Mouse (Mus musculus): Measurements from ENCODE around the gene Abi3. TPM values are rescaled to one million over a fixed set of nuclear protein-coding genes. Genes with fewer than 3 reads are reported as not detected.

Gene Abi3
- polyA plus RNA-seq, 1 experiment: 94.9 TPM

GRCm38 (mm10) chr11:95781557-95781956, 60.7 kb downstream of the Abi3 start:
- H3K4me1 ChIP-seq: peaks cover 29% of the 10 kb centered on the region
- H3K36me3 ChIP-seq (replicated peaks; ENCODE audit: low read length): peaks cover 7% of the 10 kb centered on the region
- TF ChIP-seq GATA1 (IDR thresholded peaks at IDR 0.05; ENCODE audit: borderline replicate concordance, low read length) (no peak), FLI1 (IDR thresholded peaks at IDR 0.05; ENCODE audit: low read length) (no peak)
- H3K4me3 ChIP-seq (replicated peaks): no peak overlapping the region
- peaks cover 18% of the 10 kb centered on the region for H3K9me3 ChIP-seq
- peaks cover 41% of the 10 kb centered on the region for H3K27me3 ChIP-seq (replicated peaks)

DNA sequence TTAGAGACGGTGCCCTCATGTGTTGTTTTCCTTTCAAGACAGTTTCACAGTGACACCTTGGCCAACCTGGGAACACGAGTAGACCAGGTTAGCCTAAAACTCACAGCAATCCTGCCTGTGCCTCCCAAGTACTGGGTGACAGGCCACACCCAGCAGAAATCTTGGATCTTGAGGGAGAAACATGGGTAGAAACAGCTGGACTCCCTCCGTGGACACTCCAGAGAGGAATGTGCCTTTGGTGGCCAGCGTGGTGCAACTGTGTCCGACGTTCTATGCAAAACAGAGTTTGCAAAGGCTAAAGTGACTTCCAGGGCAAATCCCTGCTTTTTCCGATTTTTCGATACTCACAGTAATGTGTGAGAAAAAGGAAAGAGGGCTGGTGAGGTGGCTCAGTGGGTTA, 61.8 kb downstream of the Abi3 start:
- H3K9me3 ChIP-seq: peaks cover 7% of the 10 kb centered on the region; the same call in 1 of the 2 replicates
- H3K4me3 ChIP-seq (replicated peaks): no peak overlapping the region
- peaks cover 29% of the 10 kb centered on the region for H3K4me1 ChIP-seq
- peaks cover 39% of the 10 kb centered on the region for H3K27me3 ChIP-seq (replicated peaks)
- peaks cover 12% of the 10 kb centered on the region for H3K36me3 ChIP-seq (replicated peaks; ENCODE audit: low read length)
- TF ChIP-seq FLI1 (IDR thresholded peaks at IDR 0.05; ENCODE audit: low read length) (no peak), GATA1 (IDR thresholded peaks at IDR 0.05; ENCODE audit: borderline replicate concordance, low read length) (no peak)

Other genes starting within 250 kb of the Abi3 start
- gene Phb, start 175.5 kb downstream of the Abi3 start, polyA plus RNA-seq (2012; ENCODE audit: insufficient read depth, low replicate concordance): 17.5 and 20.8 TPM in 2 replicates
- gene Zfp652, start 129.8 kb downstream of the Abi3 start, polyA plus RNA-seq (2012; ENCODE audit: insufficient read depth, low replicate concordance): 18.2 and 19.8 TPM in 2 replicates
- not detected in 2 replicates for gene B130006D01Rik, start 118.9 kb downstream of the Abi3 start, polyA plus RNA-seq (2012; ENCODE audit: insufficient read depth, low replicate concordance)
- 11.0 and 11.8 TPM in 2 replicates for gene Phospho1, start 18.0 kb downstream of the Abi3 start, polyA plus RNA-seq (2012; ENCODE audit: insufficient read depth, low replicate concordance)
- 10.2 and 30.7 TPM in 2 replicates for gene Gngt2, start 5.3 kb downstream of the Abi3 start, polyA plus RNA-seq (2012; ENCODE audit: insufficient read depth, low replicate concordance)
- gene B4galnt2, start 72.4 kb upstream of the Abi3 start, polyA plus RNA-seq (2012; ENCODE audit: insufficient read depth, low replicate concordance): 0.15 and 2.7 TPM in 2 replicates
- gene Igf2bp1, start 163.5 kb upstream of the Abi3 start, polyA plus RNA-seq (2012; ENCODE audit: insufficient read depth, low replicate concordance): 0.06 TPM in 1 of 2 replicates, not detected in the other
- gene Gip, start 182.1 kb upstream of the Abi3 start, polyA plus RNA-seq (2012; ENCODE audit: insufficient read depth, low replicate concordance): not detected in 2 replicates
- gene Snf8, start 192.4 kb upstream of the Abi3 start, polyA plus RNA-seq (2012; ENCODE audit: insufficient read depth, low replicate concordance): 21.3 and 146 TPM in 2 replicates
- gene Ube2z, start 222.9 kb upstream of the Abi3 start, polyA plus RNA-seq (2012; ENCODE audit: insufficient read depth, low replicate concordance): 12.1 and 13.8 TPM in 2 replicates
- gene Atp5g1, start 233.2 kb upstream of the Abi3 start, polyA plus RNA-seq (2012; ENCODE audit: insufficient read depth, low replicate concordance): 305 and 325 TPM in 2 replicates